Mouse (Mus musculus) stomach, embryonic 14.5 days (tissue): ENCODE results near the gene Gpr180. TPM values are rescaled to one million over a fixed set of nuclear protein-coding genes. Genes with fewer than 3 reads are reported as not detected.

ENCODE experiments used
- ATAC-seq: fragments of 200-750 bp; cut with Nextera tagmentation; 2 replicates; pipeline ENCODE4 v1.8.0; 2017; ENCODE audit warnings: low read depth, moderate TSS enrichment; ENCODE audit not compliant: insufficient number of reproducible peaks, insufficient read depth, low FRiP score
- H3K27ac ChIP-seq: fragments of 300-500 bp; sonication (generic); 2 replicates; pipeline ENCODE4 v1.5.1; 2014; ENCODE audit warnings: mild to moderate bottlenecking, low read length, moderate library complexity, mixed read lengths
- H3K27me3 ChIP-seq: fragments of 300-500 bp; sonication (generic); 2 replicates; pipeline ENCODE4 v1.6.1; 2014; ENCODE audit warnings: low read length, control low read depth, mixed read lengths; ENCODE audit not compliant: control insufficient read depth, insufficient read depth
- H3K36me3 ChIP-seq: fragments of 300-500 bp; sonication (generic); 2 replicates; pipeline ENCODE4 v1.6.1; 2014; ENCODE audit warnings: mild to moderate bottlenecking, control low read depth, low read length, moderate library complexity, mixed read lengths; ENCODE audit not compliant: control insufficient read depth, insufficient read depth
- H3K4me1 ChIP-seq: fragments of 300-500 bp; sonication (generic); 2 replicates; pipeline ENCODE4 v1.6.1; 2014; ENCODE audit warnings: low read length, control low read depth, mixed read lengths; ENCODE audit not compliant: control insufficient read depth, insufficient read depth
- H3K4me2 ChIP-seq: fragments of 300-500 bp; sonication (generic); replicated peaks from 2 replicates; pipeline ENCODE4 v1.6.1; 2014; ENCODE audit warnings: low read depth, low read length, control low read depth
- H3K4me3 ChIP-seq: fragments of 300-500 bp; sonication (generic); 2 replicates; pipeline ENCODE4 v1.5.1; 2014; ENCODE audit warnings: low read depth, low read length, control low read depth
- H3K9ac ChIP-seq: fragments of 300-500 bp; sonication (generic); replicated peaks from 2 replicates; pipeline ENCODE4 v1.6.1; 2014; ENCODE audit warnings: low read depth, mild to moderate bottlenecking, control low read depth, low read length, moderate library complexity, mixed read lengths
- H3K9me3 ChIP-seq: fragments of 300-500 bp; sonication (generic); 2 replicates; pipeline ENCODE4 v1.6.1; 2016; ENCODE audit warnings: low read depth, low read length, control low read depth; ENCODE audit not compliant: control insufficient read depth
- WGBS: fragments of 180-500 bp; shearing (Covaris S2); extraction: QIAGEN DNeasy Blood & Tissue Kit; methylation state at CpG from one replicate; pipeline ENCODE4 v1.1.7; 2014; 5-methylcytosine and 5-hydroxymethylcytosine counted together
- polyA plus RNA-seq: library from polyadenylated mRNA; unstranded; fragments of >200 nt; fragmentation: Nextera tagmentation; extraction: Ambion mirVana; gene quantifications from 2 replicates; pipeline ENCODE4 v1.2.1, GENCODE M21; 2014

Gpr180 gene
- polyA plus RNA-seq, 1 experiment from 2014 or later, result 60.2 TPM

GRCm38 (mm10) chr14:118179701-118180100 lies 42.7 kb downstream of the Gpr180 start:
- peak overlapping the region; percentile 36 for H3K4me3 ChIP-seq
- H3K9ac ChIP-seq, result peak overlapping the region; percentile 28; the same call in 1 of the 2 replicates
- H3K4me2 ChIP-seq, result peak overlapping the region; percentile 68
- no peaks in the 10 kb centered on the region for H3K9me3 ChIP-seq
- WGBS, result 27% methylated on average over 7 of the region's 7 CpGs
- ATAC-seq, result 0 out of 2 replicates have a peak, but pooled peaks have one; percentile 1
- no peaks in the 10 kb centered on the region for H3K36me3 ChIP-seq
- peak overlapping the region; percentile 78 for H3K27ac ChIP-seq
- H3K27me3 ChIP-seq, result no peaks in the 10 kb centered on the region
- 0 out of 2 replicates have a peak, but pooled peaks cover 11% of the 10 kb centered on the region for H3K4me1 ChIP-seq

GRCm38 (mm10) chr14:118180117-118180557 lies 43.2 kb downstream of the Gpr180 start:
- Histone ChIP-seq H3K9me3 (no peaks in the 10 kb centered on the region), H3K27me3 (no peaks in the 10 kb centered on the region), H3K4me1 (0 out of 2 replicates have a peak, but pooled peaks cover 11% of the 10 kb centered on the region), H3K4me2 (peak overlapping the region; percentile 68), H3K36me3 (no peaks in the 10 kb centered on the region), H3K27ac (peak overlapping the region; percentile 78), H3K9ac (peak overlapping the region; percentile 28; the same call in 1 of the 2 replicates), H3K4me3 (peak overlapping the region; percentile 36)
- peak; percentile 84 for ATAC-seq
- under 1% methylated on average over 20 of the region's 20 CpGs for WGBS

- Histone ChIP-seq H3K27ac (peak overlapping the region; percentile 78), H3K9ac (0 out of 2 replicates have a peak overlapping the region, but pooled peaks have one; percentile 10), H3K4me1 (0 out of 2 replicates have a peak, but pooled peaks cover 11% of the 10 kb centered on the region), H3K4me2 (peak overlapping the region; percentile 68), H3K36me3 (no peaks in the 10 kb centered on the region), H3K4me3 (peak overlapping the region; percentile 36), H3K9me3 (no peaks in the 10 kb centered on the region), H3K27me3 (no peaks in the 10 kb centered on the region)
- ATAC-seq, result peak; percentile 70; the same call in 1 of the 2 replicates
- WGBS, result 7% methylated on average over 10 of the region's 10 CpGs
Measured at GRCm38 (mm10) chr14:118180711-118181177, 43.8 kb downstream of the Gpr180 start.

- Histone ChIP-seq H3K4me1 (no peaks in the 10 kb centered on the region), H3K9ac (no peak overlapping the region), H3K36me3 (no peaks in the 10 kb centered on the region), H3K4me2 (no peak overlapping the region), H3K4me3 (no peak overlapping the region), H3K9me3 (no peaks in the 10 kb centered on the region), H3K27ac (no peak overlapping the region), H3K27me3 (no peaks in the 10 kb centered on the region)
- WGBS, result 75% methylated on average over 9 of the region's 9 CpGs
- no peak for ATAC-seq
Measured at GRCm38 (mm10) chr14:118191442-118191841, 54.5 kb downstream of the Gpr180 start.

- H3K9me3 ChIP-seq, result no peaks in the 10 kb centered on the region
- H3K27ac ChIP-seq, result no peak overlapping the region
- H3K36me3 ChIP-seq, result no peaks in the 10 kb centered on the region
- 49% methylated on average over 10 of the region's 10 CpGs for WGBS
- H3K27me3 ChIP-seq, result no peaks in the 10 kb centered on the region
- no peak overlapping the region for H3K9ac ChIP-seq
- no peak for ATAC-seq
- no peaks in the 10 kb centered on the region for H3K4me1 ChIP-seq
- H3K4me2 ChIP-seq, result no peak overlapping the region
- no peak overlapping the region for H3K4me3 ChIP-seq
Measured at GRCm38 (mm10) chr14:118193001-118193628, 56.2 kb downstream of the Gpr180 start.

GRCm38 (mm10) chr14:118193663-118194062 lies 56.7 kb downstream of the Gpr180 start:
- Histone ChIP-seq H3K9me3 (no peaks in the 10 kb centered on the region), H3K4me1 (no peaks in the 10 kb centered on the region), H3K4me2 (no peak overlapping the region), H3K4me3 (no peak overlapping the region), H3K9ac (no peak overlapping the region), H3K27ac (no peak overlapping the region), H3K36me3 (no peaks in the 10 kb centered on the region), H3K27me3 (no peaks in the 10 kb centered on the region)
- WGBS, result 49% methylated on average over 10 of the region's 10 CpGs
- no peak for ATAC-seq

- Histone ChIP-seq H3K9ac (no peak overlapping the region), H3K27ac (no peak overlapping the region), H3K9me3 (no peaks in the 10 kb centered on the region), H3K4me1 (no peaks in the 10 kb centered on the region), H3K27me3 (no peaks in the 10 kb centered on the region), H3K4me3 (no peak overlapping the region), H3K4me2 (no peak overlapping the region), H3K36me3 (no peaks in the 10 kb centered on the region)
- no peak for ATAC-seq
- WGBS, result 43% methylated on average over 13 of the region's 13 CpGs
Measured at GRCm38 (mm10) chr14:118194219-118194914, 57.4 kb downstream of the Gpr180 start.

GRCm38 (mm10) chr14:118197063-118197462 lies 60.1 kb downstream of the Gpr180 start:
- Histone ChIP-seq H3K4me1 (no peaks in the 10 kb centered on the region), H3K9me3 (no peaks in the 10 kb centered on the region), H3K4me2 (no peak overlapping the region), H3K36me3 (no peaks in the 10 kb centered on the region), H3K9ac (no peak overlapping the region), H3K27me3 (no peaks in the 10 kb centered on the region), H3K27ac (no peak overlapping the region), H3K4me3 (no peak overlapping the region)
- 69% methylated on average over 12 of the region's 12 CpGs for WGBS
- ATAC-seq, result no peak
